Mouse (Mus musculus): Measurements from ENCODE around the gene Olfr110.
"Not testable (repeated sequence)": the region's sequence is repeated elsewhere in the genome, so short reads cannot be mapped to it uniquely, and the experiment has no call there.

Olfr110 gene

GRCm38 (mm10) chr17:37491930-37492518 is at the start of gene Olfr110:
Olfr110 (plus strand) TSS chr17:37492468.
- no peak for DNase-seq

- no peak for DNase-seq
Measured at GRCm38 (mm10) chr17:37445180-37445579, 47.1 kb upstream of the Olfr110 start, which contains the start of gene Olfr108. Olfr108 (plus strand) TSS chr17:37445480.

GRCm38 (mm10) chr17:37458616-37459015 is 33.7 kb upstream of the Olfr110 start, which contains the start of gene Olfr109:
Olfr109 (plus strand) TSS chr17:37458916.
- no peak for DNase-seq

GRCm38 (mm10) chr17:37483452-37483851 is 8.8 kb upstream of the Olfr110 start, which contains the start of gene H2-M2:
H2-M2 (minus strand) TSS chr17:37483552.
- no peak for DNase-seq

- no peak for DNase-seq
Measured at GRCm38 (mm10) chr17:37507730-37508129, 15.5 kb downstream of the Olfr110 start, which contains the start of gene Olfr111. Olfr111 (plus strand) TSS chr17:37508030.

GRCm38 (mm10) chr17:37524612-37525011 is 32.3 kb downstream of the Olfr110 start:
- not testable (repeated sequence) for DNase-seq

GRCm38 (mm10) chr17:37525427-37525826 is 33.2 kb downstream of the Olfr110 start:
- DNase-seq, result not testable (repeated sequence)

- no peak for DNase-seq
Measured at GRCm38 (mm10) chr17:37535173-37535572, 42.9 kb downstream of the Olfr110 start.

- not testable (repeated sequence) for DNase-seq
Measured at GRCm38 (mm10) chr17:37538416-37538815, 46.1 kb downstream of the Olfr110 start.

- no peak for DNase-seq
Measured at GRCm38 (mm10) chr17:37541454-37542119, 49.3 kb downstream of the Olfr110 start.

GRCm38 (mm10) chr17:37543800-37544435 is 51.6 kb downstream of the Olfr110 start:
- DNase-seq, result no peak
